Mouse (Mus musculus) cerebellum, postnatal 36 days (tissue): ENCODE data around the gene Mypn.

Experiments
- DNase-seq, 2 experiments: peaks; one replicate each; pipeline ENCODE4 v3.0.0; 2021 to 2022; ENCODE audit warnings: mixed read lengths in 2 of 2

Gene Mypn

GRCm38 (mm10) chr10:63099941-63100562 is 103.7 kb downstream of the Mypn start:
- peak; percentile 88 to 92 for DNase-seq

- peak; percentile 92 to 94 for DNase-seq
Observed at GRCm38 (mm10) chr10:63099521-63099920, 104.2 kb downstream of the Mypn start, which contains the start of gene Atoh7. Gene Atoh7 (plus strand): TSS chr10:63099651.

- no peak for DNase-seq
Observed at GRCm38 (mm10) chr10:63098191-63098590, 105.6 kb downstream of the Mypn start.

GRCm38 (mm10) chr10:63096757-63097156 is 107.0 kb downstream of the Mypn start:
- DNase-seq: no peak

- peak; percentile 64 for DNase-seq
Observed at GRCm38 (mm10) chr10:63092616-63093550, 110.9 kb downstream of the Mypn start.

- DNase-seq: no peak
Observed at GRCm38 (mm10) chr10:63091915-63092314, 111.8 kb downstream of the Mypn start.

GRCm38 (mm10) chr10:63089758-63090571 is 113.8 kb downstream of the Mypn start:
- DNase-seq: peak; percentile 33 to 53

GRCm38 (mm10) chr10:63089103-63089757 is 114.5 kb downstream of the Mypn start:
- DNase-seq: no peak

- DNase-seq: no peak
Observed at GRCm38 (mm10) chr10:63086304-63086703, 117.4 kb downstream of the Mypn start.

GRCm38 (mm10) chr10:63065988-63066387 is 137.8 kb downstream of the Mypn start:
- peak; percentile 91 for DNase-seq
